Mouse (Mus musculus) forebrain, embryonic 16.5 days (tissue): ENCODE measurements at regions not wholly inside any gene's neighbourhood (a gene's known extent, or its start where the extent isn't known, plus 50 kb on each side); places are given as distances from the start of the nearest gene placed in this dataset.

Source experiments
- ATAC-seq: fragments of 200-750 bp; cut with Nextera tagmentation; 2 replicates; pipeline ENCODE4 v1.8.0; 2017; ENCODE audit warnings: mild to moderate bottlenecking, moderate library complexity
- H3K27ac ChIP-seq: fragments of 300-500 bp; sonication (generic); 2 replicates; pipeline ENCODE4 v1.5.1; 2014; ENCODE audit warnings: low read length, control low read depth
- H3K27me3 ChIP-seq: fragments of 300-500 bp; sonication (generic); replicated peaks from 2 replicates; pipeline ENCODE4 v1.6.1; 2014; ENCODE audit warnings: low read length; ENCODE audit not compliant: control insufficient read depth, insufficient read depth
- H3K36me3 ChIP-seq: fragments of 300-500 bp; sonication (generic); 2 replicates; pipeline ENCODE4 v1.6.1; 2014; ENCODE audit not compliant: control insufficient read depth, insufficient read depth
- H3K4me1 ChIP-seq: fragments of 300-500 bp; sonication (generic); replicated peaks from 2 replicates; pipeline ENCODE4 v1.6.1; 2014; ENCODE audit warnings: low read length; ENCODE audit not compliant: control insufficient read depth, insufficient read depth
- H3K4me2 ChIP-seq: fragments of 300-500 bp; sonication (generic); 2 replicates; pipeline ENCODE4 v1.6.1; 2014; ENCODE audit warnings: mild to moderate bottlenecking, low read length, control low read depth
- H3K4me3 ChIP-seq: fragments of 300-500 bp; sonication (generic); replicated peaks from 2 replicates; pipeline ENCODE4 v1.5.1; 2014; ENCODE audit warnings: mild to moderate bottlenecking, low read length, control low read depth
- H3K9ac ChIP-seq: fragments of 300-500 bp; sonication (generic); replicated peaks from 2 replicates; pipeline ENCODE4 v1.6.1; 2014; ENCODE audit warnings: low read depth, low read length, control low read depth
- H3K9me3 ChIP-seq: fragments of 300-500 bp; sonication (generic); 2 replicates; pipeline ENCODE4 v1.6.1; 2016; ENCODE audit warnings: low read length; ENCODE audit not compliant: control insufficient read depth
- WGBS: fragments of 180-500 bp; shearing (Covaris S2); extraction: QIAGEN DNeasy Blood & Tissue Kit; methylation state at CpG from one replicate; pipeline ENCODE4 v1.1.7; 2014; 5-methylcytosine and 5-hydroxymethylcytosine counted together

DNA sequence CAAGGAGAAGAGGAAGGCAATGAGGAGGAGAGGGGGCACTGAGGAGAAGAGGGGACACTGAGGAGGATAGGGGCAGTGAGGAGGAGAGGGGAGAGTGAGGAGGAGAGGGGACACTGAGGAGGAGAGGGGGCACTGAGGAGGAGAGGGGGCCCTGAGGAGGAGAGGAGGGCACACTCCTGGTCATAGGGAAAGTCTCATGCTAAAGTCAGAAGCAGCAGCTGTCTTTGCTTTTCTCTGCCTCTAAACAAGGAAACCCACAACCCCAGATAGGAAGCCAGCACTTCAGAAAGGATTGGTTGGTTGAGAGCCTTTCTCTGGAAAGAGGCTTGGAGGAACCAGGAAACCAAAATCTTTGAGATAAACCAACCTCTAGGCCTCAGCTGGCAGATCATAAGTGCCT lies 94.3 kb upstream of the Pgrmc2 start:
- H3K27me3 ChIP-seq, result no peaks in the 10 kb centered on the region
- H3K4me2 ChIP-seq, result no peak overlapping the region

DNA sequence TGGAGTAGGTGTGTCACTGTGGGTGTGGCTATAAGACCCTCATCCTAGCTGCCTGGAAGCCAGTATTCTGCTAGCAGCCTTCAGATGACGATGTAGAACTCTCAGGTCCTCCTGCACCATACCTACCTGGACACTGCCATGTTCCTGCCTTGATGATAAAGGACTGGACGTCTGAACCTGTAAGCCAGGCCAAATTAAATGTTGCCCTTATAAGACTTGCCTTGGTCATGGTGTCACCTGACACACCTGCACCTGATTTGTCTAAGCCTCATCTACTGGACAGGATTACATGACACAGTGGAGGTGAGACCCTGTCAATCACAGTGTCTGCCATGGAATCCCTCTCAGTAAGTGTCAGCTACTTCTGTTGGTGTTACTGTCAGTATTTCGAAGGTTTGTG lies 92.5 kb upstream of the Pgrmc2 start:
- Histone ChIP-seq H3K4me1 (no peaks in the 10 kb centered on the region), H3K4me3 (no peak overlapping the region), H3K27ac (no peak overlapping the region), H3K27me3 (no peaks in the 10 kb centered on the region), H3K9ac (no peak overlapping the region), H3K9me3 (no peaks in the 10 kb centered on the region), H3K36me3 (no peaks in the 10 kb centered on the region), H3K4me2 (no peak overlapping the region)
- ATAC-seq, result no peak
- 86% methylated on average over 3 of the region's 3 CpGs for WGBS

More for the DNA sequence above, 94.3 kb upstream of the Pgrmc2 start:
- ATAC-seq, result no peak
- Histone ChIP-seq H3K9me3 (no peaks in the 10 kb centered on the region), H3K36me3 (no peaks in the 10 kb centered on the region), H3K4me1 (0 out of 2 replicates have a peak, but pooled peaks cover 6% of the 10 kb centered on the region), H3K27ac (no peak overlapping the region), H3K9ac (no peak overlapping the region), H3K4me3 (no peak overlapping the region)

DNA sequence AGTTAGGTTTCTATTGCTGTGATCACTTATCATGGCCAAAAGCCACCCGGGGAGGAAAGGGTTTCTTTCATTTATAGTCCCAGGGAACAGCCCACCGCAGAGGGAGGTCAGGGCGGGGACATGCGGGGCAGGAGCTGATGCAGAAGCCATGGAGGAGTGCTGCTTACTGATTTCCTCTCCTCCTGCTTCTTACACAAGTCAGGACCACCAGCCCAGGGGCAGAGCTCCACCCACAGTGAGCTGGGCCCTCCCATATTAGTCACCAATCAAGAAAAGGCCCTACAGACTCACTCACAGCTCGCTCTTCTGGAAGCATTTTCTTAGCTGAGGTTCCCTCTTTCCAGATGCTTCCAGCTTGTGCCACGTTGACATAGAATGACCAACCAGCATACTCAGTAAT lies 90.7 kb upstream of the Pgrmc2 start:
- H3K36me3 ChIP-seq, result no peaks in the 10 kb centered on the region
- no peak overlapping the region for H3K9ac ChIP-seq
- no peak for ATAC-seq
- H3K27ac ChIP-seq, result no peak overlapping the region
- H3K4me1 ChIP-seq, result no peaks in the 10 kb centered on the region
- H3K9me3 ChIP-seq, result no peaks in the 10 kb centered on the region
- H3K27me3 ChIP-seq, result no peaks in the 10 kb centered on the region
- WGBS, result 71% methylated on average over 6 of the region's 6 CpGs
- no peak overlapping the region for H3K4me3 ChIP-seq
- H3K4me2 ChIP-seq, result no peak overlapping the region

DNA sequence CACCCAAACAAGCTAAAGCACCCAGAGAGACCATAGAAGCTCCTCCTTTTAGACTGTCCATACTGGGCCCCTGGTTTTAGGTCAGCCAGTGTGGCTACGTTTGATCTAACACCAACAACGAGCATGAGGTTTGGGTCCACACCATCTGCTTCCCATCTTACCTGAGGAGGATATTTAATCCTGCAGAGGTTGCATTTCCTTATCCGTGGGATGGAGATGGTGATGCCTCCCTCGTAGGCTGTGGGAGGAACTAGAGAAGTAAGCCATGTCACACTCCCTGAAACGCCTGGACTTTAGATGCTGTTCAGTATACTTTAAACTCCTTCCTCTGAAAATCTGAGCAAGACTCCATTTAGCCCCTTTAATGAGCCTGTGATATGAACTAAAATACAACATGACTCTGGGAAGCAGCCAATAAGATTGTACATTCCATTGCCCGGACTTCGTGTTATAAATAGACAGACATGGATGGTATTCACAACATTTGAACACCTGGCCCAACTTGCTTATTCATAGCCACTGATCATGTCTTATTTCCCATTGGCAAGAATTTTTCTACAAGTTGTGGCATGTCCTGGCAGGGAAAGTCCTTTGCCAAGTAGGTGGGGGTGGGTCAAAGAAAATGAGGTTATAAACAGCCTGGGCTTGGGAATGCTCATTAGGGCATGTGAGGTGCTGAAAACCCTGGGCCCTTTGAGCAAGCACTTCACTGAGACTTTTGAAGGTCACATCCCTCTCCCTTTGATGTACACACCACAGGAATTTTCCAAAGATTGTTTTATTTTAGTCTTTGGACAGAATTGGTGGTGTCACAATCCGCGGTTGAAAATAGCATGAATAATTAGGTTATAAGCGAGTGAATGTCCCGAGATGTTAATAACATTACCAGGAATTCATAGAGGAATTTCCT lies 89.7 kb upstream of the Pgrmc2 start:
- no peak overlapping the region for H3K4me2 ChIP-seq
- no peak overlapping the region for H3K9ac ChIP-seq
- no peaks in the 10 kb centered on the region for H3K27me3 ChIP-seq
- H3K9me3 ChIP-seq, result no peaks in the 10 kb centered on the region
- WGBS, result 66% methylated on average over 11 of the region's 11 CpGs
- H3K36me3 ChIP-seq, result no peaks in the 10 kb centered on the region
- H3K27ac ChIP-seq, result no peak overlapping the region
- ATAC-seq, result no peak
- no peaks in the 10 kb centered on the region for H3K4me1 ChIP-seq
- H3K4me3 ChIP-seq, result no peak overlapping the region

- Histone ChIP-seq H3K4me1 (no peaks in the 10 kb centered on the region), H3K27ac (no peak overlapping the region), H3K9me3 (no peaks in the 10 kb centered on the region), H3K4me3 (no peak overlapping the region), H3K27me3 (no peaks in the 10 kb centered on the region), H3K9ac (no peak overlapping the region), H3K36me3 (no peaks in the 10 kb centered on the region), H3K4me2 (no peak overlapping the region)
- WGBS, result 92% methylated on average over 4 of the region's 4 CpGs
- no peak for ATAC-seq
Measured at GRCm38 (mm10) chr3:41171772-41172171, 88.9 kb upstream of the Pgrmc2 start.

DNA sequence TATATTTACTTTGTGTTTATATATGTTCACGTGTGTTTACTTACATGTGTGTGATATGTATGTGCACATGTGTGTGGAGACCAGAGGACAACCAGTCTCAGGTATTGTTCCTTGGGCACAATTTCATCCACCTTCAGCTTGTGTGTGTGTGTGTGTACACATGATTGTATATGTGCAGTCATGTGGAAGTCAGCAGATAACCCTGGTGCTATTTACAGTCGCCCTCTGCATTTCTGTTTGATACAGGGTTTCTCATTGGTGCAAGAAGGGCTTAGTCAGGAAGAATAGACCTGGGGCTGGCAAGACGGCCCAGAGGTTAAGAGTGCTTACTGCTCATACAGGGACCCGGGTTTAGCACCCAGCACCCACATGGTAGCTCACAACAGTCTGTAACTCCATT lies 88.5 kb upstream of the Pgrmc2 start:
- Histone ChIP-seq H3K27me3 (no peaks in the 10 kb centered on the region), H3K4me3 (no peak overlapping the region), H3K4me2 (no peak overlapping the region), H3K9ac (no peak overlapping the region), H3K27ac (no peak overlapping the region), H3K36me3 (no peaks in the 10 kb centered on the region), H3K9me3 (no peaks in the 10 kb centered on the region), H3K4me1 (no peaks in the 10 kb centered on the region)
- WGBS, result 79% methylated on average over 4 of the region's 4 CpGs
- no peak for ATAC-seq

DNA sequence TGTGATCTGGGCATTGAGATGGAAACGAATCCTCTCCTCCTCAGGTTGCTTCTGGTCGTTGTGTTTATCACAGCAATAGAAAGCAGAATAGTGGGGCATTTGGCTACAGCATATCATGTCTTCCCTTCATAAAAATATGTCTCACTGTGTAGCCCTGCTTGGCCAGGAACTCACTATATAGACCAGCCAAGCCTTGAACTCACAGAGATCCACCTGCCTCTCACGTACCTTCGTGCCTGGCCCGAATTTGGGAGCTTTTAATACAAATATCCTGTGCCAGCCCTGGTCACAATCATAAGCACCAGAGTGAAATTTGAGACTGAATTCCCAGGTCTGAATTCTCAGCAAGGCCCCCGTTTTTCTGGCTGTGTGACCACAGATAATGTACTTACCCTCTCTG lies 87.7 kb upstream of the Pgrmc2 start:
- H3K4me3 ChIP-seq, result no peak overlapping the region
- no peak overlapping the region for H3K27ac ChIP-seq
- WGBS, result 83% methylated on average over 6 of the region's 6 CpGs
- H3K4me1 ChIP-seq, result no peaks in the 10 kb centered on the region
- H3K4me2 ChIP-seq, result no peak overlapping the region
- no peak for ATAC-seq
- H3K9ac ChIP-seq, result no peak overlapping the region
- no peaks in the 10 kb centered on the region for H3K36me3 ChIP-seq
- no peaks in the 10 kb centered on the region for H3K9me3 ChIP-seq
- no peaks in the 10 kb centered on the region for H3K27me3 ChIP-seq

- Histone ChIP-seq H3K9me3 (no peaks in the 10 kb centered on the region), H3K4me3 (no peak overlapping the region), H3K4me2 (no peak overlapping the region), H3K27me3 (no peaks in the 10 kb centered on the region), H3K4me1 (no peaks in the 10 kb centered on the region), H3K9ac (no peak overlapping the region), H3K27ac (no peak overlapping the region), H3K36me3 (no peaks in the 10 kb centered on the region)
- 73% methylated on average over 10 of the region's 10 CpGs for WGBS
- no peak for ATAC-seq
Measured at GRCm38 (mm10) chr3:41169430-41169829, 86.6 kb upstream of the Pgrmc2 start.

GRCm38 (mm10) chr3:41168181-41168967 lies 85.5 kb upstream of the Pgrmc2 start:
- ATAC-seq, result no peak
- Histone ChIP-seq H3K27ac (no peak overlapping the region), H3K9me3 (no peaks in the 10 kb centered on the region), H3K4me3 (no peak overlapping the region), H3K27me3 (no peaks in the 10 kb centered on the region), H3K9ac (no peak overlapping the region), H3K4me2 (no peak overlapping the region), H3K4me1 (no peaks in the 10 kb centered on the region), H3K36me3 (no peaks in the 10 kb centered on the region)
- 87% methylated on average over 11 of the region's 11 CpGs for WGBS
